Mouse (Mus musculus) ES-E14 (cell line): ENCODE data around the gene Gm7168.

Experiments used
- CHD2 ChIP-seq: IDR thresholded peaks from 2 replicates; pipeline ENCODE4 v1.6.1; 2014; ENCODE audit warnings: mild to moderate bottlenecking, low read depth, low read length, inconsistent platforms
- HCFC1 ChIP-seq: IDR thresholded peaks from 2 replicates; pipeline ENCODE4 v1.6.1; 2012; ENCODE audit warnings: low read length, inconsistent platforms, borderline replicate concordance; ENCODE audit not compliant: insufficient read depth
- MAFK ChIP-seq: IDR thresholded peaks from 2 replicates; pipeline ENCODE4 v1.6.1; 2014; ENCODE audit warnings: mild to moderate bottlenecking, low read depth, low read length, inconsistent platforms; ENCODE audit not compliant: insufficient read depth
- ZC3H11A ChIP-seq: IDR thresholded peaks from 2 replicates; pipeline ENCODE4 v1.6.1; 2012; ENCODE audit warnings: low read depth, mild to moderate bottlenecking, inconsistent platforms, low read length, borderline replicate concordance
- ZNF384 ChIP-seq: IDR thresholded peaks from 2 replicates; pipeline ENCODE4 v1.6.1; 2012; ENCODE audit warnings: low read depth, low read length, inconsistent platforms

- TF ChIP-seq CHD2, result no peak
- TF ChIP-seq ZC3H11A, result no peak
- TF ChIP-seq MAFK, result no peak
- no peak for TF ChIP-seq ZNF384
- TF ChIP-seq HCFC1, result no peak
Measured at GRCm38 (mm10) chr17:13987690-13988089, 39.5 kb downstream of the Gm7168 start.
